Mouse (Mus musculus) lung, postnatal 0 days (tissue): Measurements from ENCODE around the gene Cacna1s.

Experiments
- CTCF ChIP-seq: IDR thresholded peaks from 2 replicates; pipeline ENCODE4 v1.5.1; 2016; ENCODE audit warnings: antibody characterized with exemption, mild to moderate bottlenecking
- EP300 ChIP-seq: IDR thresholded peaks from 2 replicates; pipeline ENCODE4 v1.6.1; 2016; ENCODE audit warnings: antibody characterized with exemption, mild to moderate bottlenecking, control low read depth

DNA sequence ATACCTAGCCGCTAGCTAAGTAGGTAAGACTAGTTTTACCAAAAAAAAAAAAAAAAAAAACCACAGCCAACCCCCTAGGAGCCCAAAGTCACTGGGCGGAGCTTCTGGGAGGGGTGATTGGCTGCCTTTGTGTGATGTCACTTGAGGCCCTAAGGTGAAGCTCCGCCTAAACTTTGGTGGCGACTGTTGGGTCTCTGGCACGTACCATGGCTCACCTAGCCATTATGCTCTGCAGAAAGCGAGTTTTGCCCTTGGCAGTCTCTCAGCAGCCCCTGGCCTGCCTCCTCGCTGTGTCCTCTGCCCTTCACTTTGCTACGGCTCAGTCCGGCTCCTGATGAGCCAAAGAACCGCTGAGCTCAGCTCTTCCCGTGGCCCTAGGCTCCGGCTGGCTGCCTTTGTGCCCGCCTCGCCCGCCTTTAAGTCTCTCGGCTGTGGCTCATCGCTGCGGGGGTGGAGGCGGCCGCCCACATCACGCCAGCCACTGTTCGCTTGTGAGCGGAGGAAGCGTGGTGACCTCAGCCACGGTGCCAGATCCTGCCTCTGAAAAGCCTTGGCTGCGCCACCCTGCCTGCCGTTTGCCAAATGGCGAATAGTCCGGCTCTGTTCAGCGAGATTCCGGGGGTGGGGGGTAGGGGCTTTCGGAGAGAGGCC lies 87.6 kb downstream of the Cacna1s start:
- no peak for TF ChIP-seq CTCF
- no peak for TF ChIP-seq EP300
